Mouse (Mus musculus) retina, postnatal 1 day (tissue): ENCODE measurements around the gene Fads2.

Source experiments
- DNase-seq: peaks from one replicate; pipeline ENCODE4 v3.0.0-alpha.2; 2012

Fads2 gene

DNA sequence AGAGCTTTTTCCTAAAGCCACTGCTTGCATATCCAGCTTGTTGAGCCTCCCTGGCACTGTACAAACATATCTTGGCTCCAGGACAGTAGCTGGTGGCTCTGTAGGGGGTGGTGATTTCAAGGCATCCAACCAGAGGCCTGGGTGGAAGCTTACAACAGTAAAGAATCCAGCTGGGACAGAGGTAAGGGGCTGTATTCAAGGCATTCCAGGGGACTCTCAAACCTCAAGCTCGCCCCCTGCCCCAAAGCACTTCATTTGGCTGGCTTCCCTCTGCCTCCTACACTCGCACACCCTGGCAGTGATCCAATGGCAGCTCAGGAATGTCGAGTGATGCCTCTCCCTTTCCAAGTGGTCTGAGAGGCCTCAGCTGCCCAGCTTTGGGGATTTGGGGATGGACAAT, 62.6 kb downstream of the Fads2 start:
- DNase-seq = peak; percentile 67

DNA sequence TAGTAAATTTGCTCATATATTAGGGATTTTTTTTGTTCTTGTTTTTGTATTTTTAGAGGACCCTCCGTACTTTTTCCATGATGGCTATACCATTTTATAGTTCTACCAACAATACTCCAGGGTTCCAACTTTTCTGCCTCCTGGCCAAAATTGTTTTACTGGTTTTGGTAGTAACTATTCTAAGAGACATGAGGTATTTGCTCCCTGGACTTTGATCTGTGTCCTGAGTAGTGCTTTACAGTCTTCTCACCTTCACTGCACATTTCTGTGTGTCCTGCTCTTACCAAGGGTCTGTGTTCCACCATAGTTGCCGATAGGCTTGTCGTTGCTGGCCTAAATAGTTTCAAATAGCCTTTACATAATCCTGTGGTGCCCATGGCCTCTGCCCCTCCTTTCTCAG, 63.2 kb downstream of the Fads2 start:
- DNase-seq = no peak

DNA sequence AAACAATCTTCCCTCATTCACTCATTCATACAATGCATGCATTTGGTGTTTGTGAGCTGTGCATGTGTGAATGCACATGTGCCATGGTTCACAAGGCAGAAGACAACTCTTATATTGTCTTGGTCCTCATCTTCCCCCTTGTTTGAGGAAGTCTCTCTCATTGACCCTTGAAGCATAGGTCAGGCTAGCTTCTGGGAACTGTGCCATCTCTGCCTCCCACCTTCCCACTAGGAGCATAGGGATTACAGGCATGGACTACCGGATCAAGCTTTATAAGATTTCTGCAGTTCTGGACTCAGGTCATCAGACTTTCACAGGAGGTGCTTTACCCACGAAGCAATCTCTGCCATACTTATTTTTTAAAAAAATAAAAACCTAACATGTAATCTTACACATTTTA, 64.0 kb downstream of the Fads2 start:
- DNase-seq = peak; percentile 41

DNA sequence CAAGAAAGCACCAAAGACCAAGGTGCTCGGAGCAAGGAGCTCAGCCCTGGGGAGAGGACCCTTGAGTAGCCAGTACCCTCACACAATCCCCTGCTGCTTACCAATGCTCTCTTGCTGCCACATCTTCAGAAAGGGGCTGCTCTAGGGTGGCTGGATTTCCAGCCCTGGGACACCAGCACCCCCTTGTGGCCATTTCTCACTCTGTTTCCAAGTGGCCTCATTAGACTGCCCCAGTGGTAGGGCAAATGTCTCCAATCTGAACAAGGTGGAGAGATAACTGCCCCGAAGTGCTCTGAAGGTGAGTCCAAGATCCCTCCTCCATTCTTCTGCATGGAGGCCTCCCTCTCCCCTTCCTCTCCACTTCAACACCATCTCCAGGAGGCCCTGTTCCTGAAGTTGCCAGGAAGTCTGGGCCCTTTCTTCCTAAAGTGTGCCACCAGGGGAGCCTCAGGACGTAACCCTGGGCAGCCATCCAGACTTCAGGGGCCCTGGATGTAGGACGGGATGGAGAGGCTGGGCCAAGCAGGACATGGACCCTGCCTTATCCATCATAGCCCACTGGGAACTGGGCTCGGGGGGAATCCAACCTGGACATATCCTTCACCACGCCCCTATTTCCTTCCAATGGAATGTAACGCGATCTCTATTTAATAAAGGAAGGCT, 66.6 kb downstream of the Fads2 start:
- peak; percentile 87 for DNase-seq

DNA sequence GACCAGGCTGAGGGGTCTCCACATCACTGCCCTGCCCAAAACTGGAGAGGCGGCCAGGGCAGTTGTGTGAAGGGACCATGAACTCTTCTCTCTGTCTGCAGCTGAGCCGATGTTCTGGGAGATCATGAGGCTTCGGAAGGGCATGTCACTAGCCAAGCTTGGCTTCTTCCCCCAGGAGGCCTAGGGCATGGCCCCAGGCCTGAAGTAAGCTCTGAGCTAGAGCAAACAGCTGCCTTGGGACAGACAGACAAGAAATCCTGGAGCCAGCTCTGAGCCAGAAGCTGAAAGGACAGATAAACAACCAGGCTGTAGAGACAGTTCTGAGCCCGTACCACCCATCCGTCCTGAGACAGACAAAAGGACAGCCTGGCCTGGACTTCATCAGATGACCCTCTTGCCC, 67.2 kb downstream of the Fads2 start:
- DNase-seq = no peak

DNA sequence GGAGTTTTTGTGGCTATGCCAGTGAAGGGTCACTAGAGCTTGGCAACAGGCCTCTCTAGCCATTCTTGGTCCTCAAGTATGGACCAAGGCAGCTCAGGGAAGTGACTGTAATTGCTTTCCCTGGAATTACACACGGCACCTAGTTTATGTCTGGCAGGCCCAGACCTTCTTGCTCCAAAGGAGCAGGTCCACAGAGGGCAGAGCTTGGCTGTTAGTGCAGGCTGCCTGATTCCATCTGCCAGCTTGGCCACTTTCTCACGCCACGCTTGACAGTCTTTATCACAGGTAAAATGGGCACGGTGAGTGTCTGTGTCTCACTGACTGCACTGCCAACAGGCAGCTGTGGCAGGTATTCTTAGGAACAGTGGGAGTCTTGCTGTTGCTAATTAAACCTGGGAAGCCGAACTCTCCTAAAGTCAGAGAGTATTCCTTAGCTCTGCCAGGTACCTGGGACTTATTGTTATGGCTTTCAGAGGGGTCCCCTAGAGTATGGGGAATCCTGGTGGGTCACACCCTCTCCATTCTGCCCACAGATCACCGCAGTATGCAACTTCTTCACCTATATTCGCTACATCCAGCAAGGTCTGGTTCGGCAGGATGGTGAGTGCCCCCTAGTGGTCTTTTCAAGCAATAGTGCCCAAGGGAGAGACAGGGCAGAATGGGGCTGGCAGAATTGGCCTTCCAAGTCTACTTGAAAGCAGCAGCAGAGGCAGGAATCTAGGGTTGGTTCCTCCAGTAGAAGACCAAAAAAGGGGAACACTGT, 68.2 kb downstream of the Fads2 start:
- peak; percentile 79 for DNase-seq

DNA sequence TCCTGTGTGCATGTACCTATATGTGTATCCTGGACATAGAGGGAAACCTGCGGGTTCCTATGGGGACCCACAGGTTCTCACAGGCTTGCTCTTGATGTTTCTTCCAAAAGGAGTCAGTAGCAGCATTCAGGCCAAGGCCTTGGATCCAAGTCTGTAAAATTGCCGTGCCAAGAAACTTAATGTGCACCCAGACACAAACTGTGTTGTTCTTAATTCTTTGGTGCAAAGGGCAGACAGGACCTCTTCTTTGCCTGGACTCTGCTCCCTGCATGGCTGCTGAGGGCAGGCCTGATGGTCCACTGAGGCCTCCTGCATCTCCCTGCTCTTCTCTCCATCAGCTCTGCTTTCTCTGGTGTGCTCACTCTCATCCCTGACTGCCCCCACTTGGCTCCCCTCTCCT, 71.8 kb downstream of the Fads2 start:
- no peak for DNase-seq

DNA sequence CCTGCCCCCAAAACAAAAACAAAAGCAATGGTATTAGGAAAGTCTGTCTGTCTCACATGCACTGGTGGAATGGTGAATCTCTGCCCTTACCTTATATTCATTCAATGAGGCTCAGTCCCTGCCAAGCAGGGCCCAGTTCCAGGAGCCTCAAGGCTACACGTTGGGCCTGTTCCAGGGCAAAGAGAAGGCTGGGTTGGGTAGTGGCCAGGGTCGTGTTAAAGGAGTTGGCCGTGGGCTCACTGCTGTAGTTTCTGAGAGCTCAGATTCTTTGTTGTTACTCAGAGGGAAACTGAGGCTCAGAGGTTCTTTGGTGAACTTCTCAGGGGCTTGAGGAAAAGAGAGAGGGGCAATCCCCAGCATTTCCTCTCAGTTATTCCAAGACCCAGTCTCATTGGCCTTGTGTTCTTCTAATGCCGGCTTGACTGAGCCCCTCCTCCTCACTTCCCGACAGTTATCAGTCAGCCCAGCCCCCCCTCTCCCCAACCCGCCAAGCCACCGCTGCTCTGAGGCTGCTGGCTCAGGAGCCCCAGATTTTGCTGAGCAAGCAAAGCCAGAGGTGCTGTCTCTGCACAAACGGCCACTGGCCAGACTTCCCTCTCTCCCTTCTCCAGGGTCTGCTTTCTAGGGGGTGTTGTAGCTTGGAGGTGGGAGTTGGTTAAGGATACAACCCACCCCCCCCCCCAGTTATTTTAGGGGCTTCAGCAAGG, 76.2 kb downstream of the Fads2 start:
- peak; percentile 52 for DNase-seq

DNA sequence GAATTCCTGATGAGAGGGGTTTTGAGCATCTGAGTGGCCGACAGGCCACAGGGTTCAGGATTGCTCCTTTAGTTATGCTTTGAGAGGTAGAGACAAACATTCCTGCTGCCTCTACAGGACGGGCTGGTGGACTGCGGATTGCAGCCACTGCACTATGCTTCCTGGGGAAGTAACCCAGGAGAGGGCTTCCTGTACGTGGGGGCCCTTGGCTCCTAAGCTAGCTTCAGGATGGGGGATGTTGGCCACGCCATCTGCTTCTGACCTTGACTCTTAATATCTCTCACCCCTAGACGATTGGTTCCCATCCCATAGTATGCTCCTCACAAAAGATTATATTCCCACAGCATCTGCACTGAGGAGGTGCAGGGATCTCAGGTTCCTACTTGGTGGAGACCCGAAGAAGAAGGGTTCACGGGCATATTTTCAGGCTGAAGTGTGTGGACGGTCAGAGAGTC, 78.2 kb downstream of the Fads2 start:
- DNase-seq = no peak

DNA sequence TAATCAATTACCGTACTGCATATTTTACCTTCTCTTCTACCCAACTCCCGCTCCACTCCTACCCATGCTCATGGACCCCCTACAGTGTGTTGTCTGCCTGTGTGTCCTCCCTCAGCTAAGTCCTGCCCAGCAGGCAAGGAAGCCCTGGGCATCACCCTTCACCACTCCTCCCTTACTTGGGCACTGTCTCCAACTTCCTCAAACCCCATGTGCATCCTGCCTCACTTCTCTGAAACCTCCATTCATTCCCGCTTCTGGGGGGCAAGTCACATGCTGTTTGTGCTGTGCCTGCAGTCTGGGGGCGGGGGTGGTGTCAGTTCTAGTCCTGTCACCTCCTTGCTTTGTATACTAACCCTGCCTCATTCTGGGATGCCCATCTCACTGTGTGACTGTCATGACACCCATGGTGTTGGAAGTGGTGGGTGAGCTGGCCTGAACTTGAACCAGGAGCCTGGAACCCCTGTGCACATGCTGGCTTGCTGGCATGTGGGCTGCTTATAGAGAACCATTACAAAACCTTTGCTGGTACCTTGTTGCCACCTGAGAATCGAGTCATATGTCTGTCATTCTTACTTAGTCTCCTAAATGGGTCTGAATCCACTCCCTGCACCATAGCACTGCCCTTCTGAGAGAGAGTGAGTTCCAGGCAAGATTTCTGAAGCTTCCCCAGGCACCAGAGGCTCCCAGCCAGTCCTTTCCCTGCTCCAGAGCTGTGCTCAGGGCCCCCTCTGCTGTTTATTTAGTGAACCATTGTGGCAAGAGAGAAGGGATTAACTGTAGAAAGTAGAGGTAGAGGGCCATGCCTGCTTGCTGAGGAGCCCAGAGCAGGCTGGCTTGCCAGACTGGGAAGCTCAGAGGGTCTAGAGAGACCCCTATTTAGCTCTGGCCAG, 78.9 kb downstream of the Fads2 start:
- DNase-seq = peak; percentile 45

DNA sequence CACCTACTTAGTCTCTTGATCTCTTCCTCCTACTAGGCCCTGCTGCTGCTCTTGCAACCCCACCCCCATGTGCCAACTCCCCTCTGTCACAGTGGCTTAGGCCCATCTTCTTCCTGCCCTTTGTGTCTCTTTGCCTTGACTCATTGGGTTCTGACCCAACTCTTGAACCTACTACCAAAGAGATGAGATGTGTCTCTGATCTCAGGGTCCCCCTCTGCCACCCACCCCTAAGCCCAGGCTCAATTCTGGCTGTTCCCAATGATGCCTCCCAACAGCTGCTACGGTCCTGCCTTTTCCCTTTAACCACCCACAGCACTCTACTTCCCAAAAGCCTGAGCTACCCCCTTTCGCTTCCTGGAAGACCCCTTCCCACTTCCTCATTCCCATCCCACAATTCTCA, 79.6 kb downstream of the Fads2 start:
- DNase-seq = no peak

DNA sequence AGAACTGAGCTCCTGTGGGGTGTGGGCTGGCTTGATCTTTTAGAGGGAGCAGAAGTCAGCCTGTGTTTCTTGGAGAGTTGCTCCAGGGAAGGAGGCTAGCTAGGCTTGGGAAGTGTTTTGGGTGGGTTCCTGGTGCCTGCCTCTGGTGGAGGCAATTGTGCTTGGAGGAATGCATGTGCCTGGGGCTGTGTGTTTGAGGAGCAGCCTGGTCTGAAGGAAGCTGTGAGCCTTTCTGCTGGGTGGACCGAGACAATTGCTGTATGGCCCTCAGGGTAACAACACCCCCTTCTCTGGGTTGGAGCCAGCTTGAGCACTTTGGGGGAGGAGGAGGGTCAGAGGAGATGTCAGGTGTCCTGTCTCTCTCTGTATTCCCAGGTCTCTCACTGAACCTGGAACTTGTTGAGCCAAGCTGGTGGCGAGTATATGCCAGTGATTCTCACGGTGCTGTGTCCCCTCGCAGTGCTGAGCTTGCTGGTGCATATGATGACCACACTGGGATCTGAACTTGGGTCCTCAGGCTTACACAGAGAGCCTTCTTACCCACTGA, 82.3 kb downstream of the Fads2 start:
- DNase-seq = no peak

DNA sequence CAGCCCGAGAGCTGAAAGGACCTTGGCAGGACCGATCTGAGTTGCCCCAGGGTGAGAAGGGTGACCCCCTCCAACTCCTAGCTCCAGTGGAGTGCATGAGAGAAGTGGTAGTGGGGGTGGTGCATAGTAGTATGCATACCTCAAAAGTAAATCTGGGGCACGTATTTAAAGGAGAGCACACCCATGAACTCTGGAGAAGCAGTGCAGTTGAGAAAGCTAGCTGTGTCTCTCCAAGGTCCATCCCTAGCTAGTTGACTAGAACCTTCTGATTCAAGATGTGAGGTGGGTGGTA, 83.1 kb downstream of the Fads2 start:
- DNase-seq = no peak

DNA sequence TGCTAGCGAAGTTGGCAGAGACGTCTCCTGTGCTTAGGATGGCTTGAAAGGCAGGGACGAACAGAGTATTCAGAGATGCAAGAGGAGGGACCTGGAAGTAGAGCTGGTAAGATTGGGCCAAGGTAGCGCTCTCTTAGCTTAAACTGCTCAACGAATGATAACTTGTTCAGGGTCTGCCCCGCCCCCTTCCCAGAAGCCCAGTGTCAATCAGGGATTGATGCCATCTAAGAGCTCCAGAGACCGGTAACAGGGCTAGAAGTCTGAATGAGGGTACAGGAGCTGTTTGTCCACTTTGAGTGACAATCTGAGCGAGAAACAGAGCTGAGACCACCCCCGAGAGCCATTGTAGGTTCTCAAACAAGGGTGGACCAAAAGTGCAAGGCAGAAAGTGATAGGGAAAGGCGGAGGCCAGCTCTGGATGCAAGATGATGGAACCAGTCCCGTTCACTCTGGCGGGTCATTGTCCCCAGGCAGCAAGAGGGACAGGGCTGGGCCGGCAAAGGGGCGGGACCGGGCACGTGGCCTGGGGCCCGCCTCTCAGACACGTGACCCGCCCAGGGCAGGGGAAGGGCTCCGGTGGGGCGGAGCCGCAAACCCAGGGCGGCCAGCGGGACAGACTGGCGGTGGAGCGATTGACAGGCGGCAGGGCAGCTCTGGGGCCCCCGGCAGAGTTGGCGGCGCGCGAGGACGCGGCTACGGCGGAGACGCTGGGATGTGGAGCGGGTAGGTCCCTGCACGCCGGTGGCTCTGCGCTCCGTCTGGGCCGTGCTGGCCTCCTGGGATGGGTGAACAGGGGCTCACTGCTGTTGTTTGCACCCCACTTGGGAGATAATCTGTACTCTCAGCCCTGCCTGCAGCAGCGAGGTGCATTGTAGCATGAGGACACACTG, 83.7 kb downstream of the Fads2 start:
- DNase-seq = peak; percentile 92

DNA sequence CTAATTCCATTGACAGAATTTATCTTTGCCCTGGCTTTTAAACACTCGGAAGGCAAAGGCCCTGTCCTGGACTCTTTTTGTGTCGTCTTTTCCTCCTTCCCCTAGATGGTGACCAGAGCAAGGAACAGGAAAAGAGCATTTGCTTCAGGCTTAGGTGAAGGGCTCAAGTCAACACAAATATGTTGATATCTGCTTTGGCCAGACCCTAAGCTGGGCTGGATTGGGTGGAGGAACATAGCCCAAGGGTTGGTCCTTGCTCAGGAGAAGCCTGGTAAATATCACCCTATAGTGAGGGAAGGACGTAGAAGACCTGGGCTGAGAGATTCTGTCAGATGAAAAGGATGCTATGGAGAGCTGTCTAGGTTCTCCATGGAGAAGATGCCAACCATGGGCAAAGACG, 85.4 kb downstream of the Fads2 start:
- no peak for DNase-seq

DNA sequence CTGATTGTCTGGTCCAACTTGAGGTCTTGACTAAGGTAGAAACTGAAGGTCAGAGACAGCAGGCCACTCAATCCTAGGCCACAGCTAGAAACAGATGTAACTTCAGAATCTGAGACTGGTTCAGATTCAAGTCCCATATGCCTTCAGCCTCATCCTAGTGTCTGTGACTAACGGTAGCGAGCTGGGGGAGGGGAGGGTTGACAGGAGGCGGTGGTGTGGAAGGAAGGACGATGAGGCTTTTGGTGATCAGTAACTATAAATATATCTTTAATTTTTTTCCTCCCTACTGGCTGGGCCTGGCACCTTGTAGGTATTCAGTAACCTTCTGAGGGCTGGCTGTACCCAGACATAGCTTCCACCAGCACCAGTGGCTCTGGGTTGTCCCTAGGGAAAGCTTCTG, 86.1 kb downstream of the Fads2 start:
- DNase-seq = no peak

DNA sequence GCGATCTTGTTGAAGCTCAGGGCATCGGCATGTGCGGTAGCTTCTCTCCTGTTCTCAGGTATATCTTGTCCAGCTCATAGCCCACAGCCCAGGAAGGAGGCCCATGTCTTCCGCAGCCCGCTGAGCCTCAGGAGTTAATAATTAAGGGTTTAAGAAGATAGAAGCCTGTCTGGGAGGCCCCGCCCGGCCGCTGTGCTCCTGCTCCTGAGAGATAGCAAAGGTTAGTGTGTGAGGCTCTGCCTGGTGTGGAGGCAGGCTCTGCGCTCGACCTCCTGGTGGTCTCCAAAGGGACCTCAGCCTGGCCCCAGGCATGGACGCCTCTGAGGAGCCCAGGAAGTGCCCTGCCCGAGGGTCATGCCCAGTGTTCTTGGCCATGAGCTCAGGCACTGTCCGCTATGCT, 86.7 kb downstream of the Fads2 start:
- DNase-seq = no peak

DNA sequence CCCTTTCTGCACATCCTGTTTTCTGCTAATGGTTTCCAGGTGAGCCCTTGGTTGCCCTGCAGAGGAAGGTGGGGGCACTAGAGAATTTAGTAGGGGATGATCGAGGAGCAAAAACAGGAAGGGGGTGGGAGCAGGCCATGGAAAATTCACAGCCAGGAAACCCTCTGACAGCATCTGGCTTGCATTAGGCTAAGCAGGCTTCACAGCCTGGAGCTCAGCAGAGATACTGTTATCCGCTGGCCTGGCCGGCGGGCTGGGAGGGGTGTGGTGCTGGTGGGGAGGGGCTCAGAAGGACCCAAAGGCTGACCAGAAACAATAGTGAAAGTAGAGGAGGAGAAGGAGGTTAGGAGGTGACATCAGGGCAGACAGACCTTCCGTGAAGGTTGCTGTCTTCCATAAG, 87.6 kb downstream of the Fads2 start:
- DNase-seq = no peak

DNA sequence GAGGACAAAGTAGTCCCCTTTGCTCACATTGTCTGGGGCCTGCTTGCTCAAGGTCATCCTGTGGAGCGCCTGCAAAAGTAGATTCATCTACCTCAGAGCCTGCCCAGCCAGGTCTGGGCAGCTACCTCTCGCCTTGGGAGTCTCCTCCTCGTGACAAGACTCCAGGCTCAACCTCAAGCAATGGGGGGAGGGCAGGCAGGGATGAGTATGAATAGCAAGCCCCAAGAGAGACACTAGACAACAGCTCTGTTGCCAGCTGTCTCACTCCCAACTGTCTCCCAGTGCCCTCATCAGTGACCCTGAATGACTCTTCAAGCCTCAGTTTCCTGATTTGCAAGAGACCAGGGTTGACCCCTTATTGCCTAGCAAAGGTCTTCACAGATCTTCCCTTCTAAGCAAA, 88.2 kb downstream of the Fads2 start:
- DNase-seq = no peak

DNA sequence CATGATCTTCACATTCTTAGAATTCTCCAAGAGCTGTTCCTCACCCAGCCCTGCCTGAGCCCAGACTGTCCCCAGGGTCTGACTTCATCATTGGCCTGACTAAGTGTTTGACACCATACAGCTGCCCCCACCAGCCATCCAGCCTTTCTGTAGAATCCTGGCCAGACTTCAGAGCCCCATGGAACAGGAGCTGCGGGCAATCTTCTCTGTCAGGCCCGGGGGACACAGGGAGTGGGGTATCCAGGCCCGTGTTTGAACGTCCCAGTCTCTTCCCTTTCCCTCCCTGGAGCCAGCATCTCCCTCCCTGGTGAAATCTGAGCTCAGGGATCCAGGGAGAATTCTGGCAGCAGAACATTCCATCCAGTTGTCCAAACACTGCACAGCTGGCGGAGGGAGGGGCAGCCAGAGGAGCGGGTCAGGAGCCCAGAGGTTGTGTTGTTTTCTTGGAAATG, 88.7 kb downstream of the Fads2 start:
- DNase-seq = no peak
